Mouse (Mus musculus) limb, embryonic 11.5 days (tissue): ENCODE data around the gene Eml1. TPM values are rescaled to one million over a fixed set of nuclear protein-coding genes. Genes with fewer than 3 reads are reported as not detected.

Experiments used
- ATAC-seq: fragments of 200-750 bp; cut with Nextera tagmentation; 2 replicates; pipeline ENCODE4 v1.8.0; 2017; ENCODE audit warnings: low read depth; ENCODE audit not compliant: insufficient number of reproducible peaks, low FRiP score, low TSS enrichment
- DNase-seq: peaks from one replicate; pipeline ENCODE4 v3.0.0-alpha.2; 2015; ENCODE audit warnings: low spot score
- H3K27ac ChIP-seq: fragments of 300-500 bp; sonication (generic); replicated peaks from 2 replicates; pipeline ENCODE4 v1.5.1; 2014; ENCODE audit warnings: low read depth, mild to moderate bottlenecking, low read length
- H3K27me3 ChIP-seq: fragments of 300-500 bp; sonication (generic); 2 replicates; pipeline ENCODE4 v1.6.1; 2014; ENCODE audit warnings: mild to moderate bottlenecking, low read length, mixed read lengths; ENCODE audit not compliant: control insufficient read depth, insufficient read depth
- H3K36me3 ChIP-seq: fragments of 300-500 bp; sonication (generic); 2 replicates; pipeline ENCODE4 v1.6.1; 2014; ENCODE audit warnings: mild to moderate bottlenecking, low read length, moderate library complexity, mixed read lengths; ENCODE audit not compliant: control insufficient read depth, insufficient read depth
- H3K4me1 ChIP-seq: fragments of 300-500 bp; sonication (generic); 2 replicates; pipeline ENCODE4 v1.6.1; 2014; ENCODE audit warnings: low read length, mixed read lengths; ENCODE audit not compliant: control insufficient read depth, insufficient read depth
- H3K4me2 ChIP-seq: fragments of 300-500 bp; sonication (generic); 2 replicates; pipeline ENCODE4 v1.6.1; 2014; ENCODE audit warnings: low read depth, mild to moderate bottlenecking, moderate library complexity; ENCODE audit not compliant: severe bottlenecking
- H3K4me3 ChIP-seq: fragments of 300-500 bp; sonication (generic); 2 replicates; pipeline ENCODE4 v1.5.1; 2014; ENCODE audit warnings: low read depth, low read length
- H3K9ac ChIP-seq: fragments of 300-500 bp; sonication (generic); 2 replicates; pipeline ENCODE4 v1.6.1; 2014; ENCODE audit warnings: mild to moderate bottlenecking, low read length
- H3K9me3 ChIP-seq: fragments of 300-500 bp; sonication (generic); 2 replicates; pipeline ENCODE4 v1.6.1; 2016; ENCODE audit warnings: low read length; ENCODE audit not compliant: control insufficient read depth
- WGBS: fragments of 180-500 bp; shearing (Covaris S2); extraction: QIAGEN DNeasy Blood & Tissue Kit; methylation state at CpG from one replicate; pipeline ENCODE4 v1.1.7; 2014; 5-methylcytosine and 5-hydroxymethylcytosine counted together
- polyA plus RNA-seq: library from polyadenylated mRNA; unstranded; fragments of >200 nt; fragmentation: Nextera tagmentation; extraction: Ambion mirVana; gene quantifications from 2 replicates; pipeline ENCODE4 v1.2.1, GENCODE M21; 2014

Gene Eml1
- polyA plus RNA-seq, 1 experiment from 2014 or later, result 47.6 TPM

- Histone ChIP-seq H3K4me1 (0 out of 2 replicates have a peak, but pooled peaks cover 3% of the 10 kb centered on the region), H3K36me3 (no peaks in the 10 kb centered on the region)
- no peak for ATAC-seq
These were observed 5.4 kb upstream of the Eml1 start for GRCm38 (mm10) chr12:108365340-108365739.

GRCm38 (mm10) chr12:108365868-108366267, 4.9 kb upstream of the Eml1 start:
- Histone ChIP-seq H3K27ac (no peak overlapping the region), H3K9ac (no peak overlapping the region), H3K4me2 (no peak overlapping the region), H3K9me3 (no peaks in the 10 kb centered on the region), H3K27me3 (no peaks in the 10 kb centered on the region), H3K36me3 (no peaks in the 10 kb centered on the region), H3K4me3 (no peak overlapping the region), H3K4me1 (0 out of 2 replicates have a peak, but pooled peaks cover 4% of the 10 kb centered on the region)
- 79% methylated on average over 7 of the region's 7 CpGs for WGBS
- DNase-seq (no peak), ATAC-seq (no peak)

More at GRCm38 (mm10) chr12:108365340-108365739, 5.4 kb upstream of the Eml1 start:
- Histone ChIP-seq H3K9ac (no peak overlapping the region), H3K27ac (no peak overlapping the region), H3K4me3 (no peak overlapping the region), H3K4me2 (no peak overlapping the region), H3K9me3 (no peaks in the 10 kb centered on the region), H3K27me3 (no peaks in the 10 kb centered on the region)
- no peak for DNase-seq
- 19% methylated on average over 3 of the region's 3 CpGs for WGBS

GRCm38 (mm10) chr12:108367909-108368308, 2.8 kb upstream of the Eml1 start:
- ATAC-seq, result no peak
- Histone ChIP-seq H3K9ac (no peak overlapping the region), H3K9me3 (no peaks in the 10 kb centered on the region), H3K27me3 (no peaks in the 10 kb centered on the region), H3K4me2 (no peak overlapping the region), H3K4me1 (peaks cover 12% of the 10 kb centered on the region; the same call in 1 of the 2 replicates), H3K27ac (no peak overlapping the region), H3K36me3 (no peaks in the 10 kb centered on the region), H3K4me3 (no peak overlapping the region)
- 88% methylated on average over 2 of the region's 2 CpGs for WGBS
- DNase-seq, result no peak

- H3K4me3 ChIP-seq, result no peak overlapping the region
- no peak for DNase-seq
- no peaks in the 10 kb centered on the region for H3K27me3 ChIP-seq
- no peak for ATAC-seq
- H3K4me2 ChIP-seq, result no peak overlapping the region
- peaks cover 22% of the 10 kb centered on the region for H3K4me1 ChIP-seq
- no peak overlapping the region for H3K9ac ChIP-seq
- 56% methylated on average over 5 of the region's 5 CpGs for WGBS
- H3K36me3 ChIP-seq, result no peaks in the 10 kb centered on the region
- no peaks in the 10 kb centered on the region for H3K9me3 ChIP-seq
- no peak overlapping the region for H3K27ac ChIP-seq
These were observed 1.8 kb upstream of the Eml1 start for GRCm38 (mm10) chr12:108368921-108369320.

GRCm38 (mm10) chr12:108371429-108371765, 640 bp downstream of the Eml1 start:
- Histone ChIP-seq H3K4me1 (peaks cover 29% of the 10 kb centered on the region), H3K36me3 (no peaks in the 10 kb centered on the region), H3K9me3 (no peaks in the 10 kb centered on the region), H3K27me3 (no peaks in the 10 kb centered on the region), H3K4me2 (no peak overlapping the region), H3K9ac (no peak overlapping the region), H3K4me3 (no peak overlapping the region), H3K27ac (no peak overlapping the region)
- ATAC-seq (no peak), DNase-seq (no peak)
- whole genome bisulfite sequencing, result 74% methylated on average over 6 of the region's 6 CpGs

- H3K27me3 ChIP-seq, result no peaks in the 10 kb centered on the region
- 87% methylated on average over 17 of the region's 17 CpGs for WGBS
These were observed 1.5 kb downstream of the Eml1 start for GRCm38 (mm10) chr12:108372241-108372640.

GRCm38 (mm10) chr12:108373611-108374010, 2.9 kb downstream of the Eml1 start:
- 13% methylated on average over 9 of the region's 9 CpGs for WGBS
- Histone ChIP-seq H3K36me3 (no peaks in the 10 kb centered on the region), H3K4me2 (no peak overlapping the region), H3K9me3 (no peaks in the 10 kb centered on the region), H3K27me3 (no peaks in the 10 kb centered on the region), H3K9ac (no peak overlapping the region; the same call in 1 of the 2 replicates), H3K4me3 (no peak overlapping the region), H3K27ac (peak overlapping the region; percentile 73), H3K4me1 (peaks cover 29% of the 10 kb centered on the region)
- ATAC-seq (peak; percentile 35; the same call in 1 of the 2 replicates), DNase-seq (peak; percentile 78)

More at GRCm38 (mm10) chr12:108372241-108372640, 1.5 kb downstream of the Eml1 start:
- ATAC-seq (no peak), DNase-seq (no peak)
- no peak overlapping the region for H3K4me2 ChIP-seq
- no peak overlapping the region for H3K27ac ChIP-seq
- H3K4me1 ChIP-seq, result peaks cover 29% of the 10 kb centered on the region
- H3K9me3 ChIP-seq, result no peaks in the 10 kb centered on the region
- no peak overlapping the region for H3K9ac ChIP-seq
- H3K36me3 ChIP-seq, result no peaks in the 10 kb centered on the region
- H3K4me3 ChIP-seq, result no peak overlapping the region

- no peak overlapping the region for H3K4me3 ChIP-seq
- WGBS, result 83% methylated on average over 8 of the region's 8 CpGs
- no peaks in the 10 kb centered on the region for H3K9me3 ChIP-seq
- H3K9ac ChIP-seq, result no peak overlapping the region
- no peak for ATAC-seq
- no peak for DNase-seq
- H3K27ac ChIP-seq, result peak overlapping the region; percentile 73
- no peak overlapping the region for H3K4me2 ChIP-seq
- H3K4me1 ChIP-seq, result peaks cover 29% of the 10 kb centered on the region
- H3K36me3 ChIP-seq, result no peaks in the 10 kb centered on the region
- no peaks in the 10 kb centered on the region for H3K27me3 ChIP-seq
These were observed 3.9 kb downstream of the Eml1 start for GRCm38 (mm10) chr12:108374689-108375088.
